Mouse (Mus musculus) intestine, embryonic 16.5 days (tissue): ENCODE results near the gene Flt3. TPM values are rescaled to one million over a fixed set of nuclear protein-coding genes. Genes with fewer than 3 reads are reported as not detected.

Experiments
- ATAC-seq: fragments of 200-750 bp; cut with Nextera tagmentation; 2 replicates; pipeline ENCODE4 v1.8.0; 2017; ENCODE audit warnings: moderate TSS enrichment, moderate library complexity
- H3K27ac ChIP-seq: fragments of 300-500 bp; sonication (generic); 2 replicates; pipeline ENCODE4 v1.5.1; 2014; ENCODE audit warnings: mild to moderate bottlenecking, low read length
- H3K27me3 ChIP-seq: fragments of 300-500 bp; sonication (generic); replicated peaks from 2 replicates; pipeline ENCODE4 v1.6.1; 2014; ENCODE audit warnings: low read length, control low read depth, mixed read lengths; ENCODE audit not compliant: control insufficient read depth, insufficient read depth
- H3K36me3 ChIP-seq: fragments of 300-500 bp; sonication (generic); 2 replicates; pipeline ENCODE4 v1.6.1; 2014; ENCODE audit warnings: low read length, control low read depth; ENCODE audit not compliant: control insufficient read depth, insufficient read depth
- H3K4me1 ChIP-seq: fragments of 300-500 bp; sonication (generic); 2 replicates; pipeline ENCODE4 v1.6.1; 2014; ENCODE audit warnings: low read length, control low read depth, mixed read lengths; ENCODE audit not compliant: control insufficient read depth, insufficient read depth
- H3K4me2 ChIP-seq: fragments of 300-500 bp; sonication (generic); 2 replicates; pipeline ENCODE4 v1.6.1; 2014; ENCODE audit warnings: low read depth, low read length, control low read depth
- H3K4me3 ChIP-seq: fragments of 300-500 bp; sonication (generic); 2 replicates; pipeline ENCODE4 v1.5.1; 2014; ENCODE audit warnings: mild to moderate bottlenecking, low read length
- H3K9ac ChIP-seq: fragments of 300-500 bp; sonication (generic); 2 replicates; pipeline ENCODE4 v1.6.1; 2014; ENCODE audit warnings: low read depth, low read length
- H3K9me3 ChIP-seq: fragments of 300-500 bp; sonication (generic); 2 replicates; pipeline ENCODE4 v1.6.1; 2016; ENCODE audit warnings: low read length, control low read depth; ENCODE audit not compliant: control insufficient read depth
- WGBS: fragments of 180-500 bp; shearing (Covaris S2); extraction: QIAGEN DNeasy Blood & Tissue Kit; methylation state at CpG from one replicate; pipeline ENCODE4 v1.1.7; 2014; 5-methylcytosine and 5-hydroxymethylcytosine counted together
- polyA plus RNA-seq: library from polyadenylated mRNA; unstranded; fragments of >200 nt; fragmentation: Nextera tagmentation; extraction: Ambion mirVana; gene quantifications from 2 replicates; pipeline ENCODE4 v1.2.1, GENCODE M21; 2015

Flt3 gene
- polyA plus RNA-seq = 0.31 and 0.32 TPM in 2 replicates

- no peaks in the 10 kb centered on the region for H3K9me3 ChIP-seq
- no peaks in the 10 kb centered on the region for H3K4me1 ChIP-seq
- 0 out of 2 replicates have a peak within 1 kb of the TSS, but pooled peaks have one; percentile 29 for H3K9ac ChIP-seq
- H3K36me3 ChIP-seq = no peaks in the 10 kb centered on the region
- H3K27ac ChIP-seq = no peak within 1 kb of the TSS
- H3K4me2 ChIP-seq = peak within 1 kb of the TSS; percentile 49
- H3K27me3 ChIP-seq = peaks cover 43% of the 10 kb centered on the region
- peak within 1 kb of the TSS; percentile 40 for H3K4me3 ChIP-seq
- ATAC-seq = peak; percentile 52
- 2% methylated on average over 56 of the region's 56 CpGs for WGBS
Measured at GRCm38 (mm10) chr5:147399843-147400504, at the start of gene Flt3. Gene Flt3, minus strand, starts transcription at chr5:147400489.

- H3K4me1 ChIP-seq = 0 out of 2 replicates have a peak, but pooled peaks cover 6% of the 10 kb centered on the region
- H3K4me2 ChIP-seq = no peak overlapping the region
- no peak overlapping the region for H3K27ac ChIP-seq
- no peaks in the 10 kb centered on the region for H3K9me3 ChIP-seq
- no peaks in the 10 kb centered on the region for H3K27me3 ChIP-seq
- no peak for ATAC-seq
- H3K36me3 ChIP-seq = no peaks in the 10 kb centered on the region
- WGBS = 81% methylated on average over 4 of the region's 4 CpGs
- H3K9ac ChIP-seq = no peak overlapping the region
- no peak overlapping the region for H3K4me3 ChIP-seq
Measured at GRCm38 (mm10) chr5:147448933-147449332, 48.6 kb upstream of the Flt3 start.

- no peak for ATAC-seq
- no peak overlapping the region for H3K27ac ChIP-seq
Measured at GRCm38 (mm10) chr5:147448526-147448925, 48.2 kb upstream of the Flt3 start.

GRCm38 (mm10) chr5:147445252-147445651 lies 45.0 kb upstream of the Flt3 start:
- ATAC-seq = no peak
- H3K36me3 ChIP-seq = no peaks in the 10 kb centered on the region
- no peak overlapping the region for H3K9ac ChIP-seq

More at GRCm38 (mm10) chr5:147448526-147448925, 48.2 kb upstream of the Flt3 start:
- 67% methylated on average over 4 of the region's 4 CpGs for WGBS
- Histone ChIP-seq H3K4me3 (no peak overlapping the region), H3K9ac (no peak overlapping the region), H3K9me3 (no peaks in the 10 kb centered on the region), H3K4me2 (no peak overlapping the region), H3K4me1 (0 out of 2 replicates have a peak, but pooled peaks cover 6% of the 10 kb centered on the region), H3K36me3 (no peaks in the 10 kb centered on the region), H3K27me3 (no peaks in the 10 kb centered on the region)

GRCm38 (mm10) chr5:147444757-147445156 lies 44.5 kb upstream of the Flt3 start:
- Histone ChIP-seq H3K27ac (no peak overlapping the region), H3K4me2 (no peak overlapping the region), H3K9me3 (no peaks in the 10 kb centered on the region), H3K27me3 (no peaks in the 10 kb centered on the region), H3K4me1 (peaks cover 10% of the 10 kb centered on the region), H3K36me3 (no peaks in the 10 kb centered on the region), H3K4me3 (no peak overlapping the region), H3K9ac (no peak overlapping the region)
- 70% methylated on average over 2 of the region's 2 CpGs for WGBS
- no peak for ATAC-seq

More at GRCm38 (mm10) chr5:147445252-147445651, 45.0 kb upstream of the Flt3 start:
- H3K4me2 ChIP-seq = no peak overlapping the region
- no peaks in the 10 kb centered on the region for H3K27me3 ChIP-seq
- no peaks in the 10 kb centered on the region for H3K9me3 ChIP-seq
- H3K27ac ChIP-seq = no peak overlapping the region
- WGBS = 82% methylated on average over 4 of the region's 4 CpGs
- no peak overlapping the region for H3K4me3 ChIP-seq
- H3K4me1 ChIP-seq = peaks cover 10% of the 10 kb centered on the region

- Histone ChIP-seq H3K9ac (no peak overlapping the region), H3K4me3 (no peak overlapping the region), H3K27ac (no peak overlapping the region), H3K4me2 (no peak overlapping the region), H3K9me3 (no peaks in the 10 kb centered on the region), H3K27me3 (no peaks in the 10 kb centered on the region), H3K36me3 (no peaks in the 10 kb centered on the region), H3K4me1 (peaks cover 10% of the 10 kb centered on the region)
- peak; percentile 42; the same call in 1 of the 2 replicates for ATAC-seq
- WGBS = 76% methylated on average over 6 of the region's 6 CpGs
Measured at GRCm38 (mm10) chr5:147444298-147444697, 44.0 kb upstream of the Flt3 start.

- WGBS = 79% methylated on average over 4 of the region's 4 CpGs
- no peaks in the 10 kb centered on the region for H3K36me3 ChIP-seq
- no peaks in the 10 kb centered on the region for H3K9me3 ChIP-seq
- ATAC-seq = no peak
- H3K27me3 ChIP-seq = no peaks in the 10 kb centered on the region
- no peak overlapping the region for H3K4me2 ChIP-seq
- H3K9ac ChIP-seq = no peak overlapping the region
- H3K27ac ChIP-seq = no peak overlapping the region
- H3K4me3 ChIP-seq = no peak overlapping the region
- peaks cover 15% of the 10 kb centered on the region for H3K4me1 ChIP-seq
Measured at GRCm38 (mm10) chr5:147442741-147443140, 42.5 kb upstream of the Flt3 start.

GRCm38 (mm10) chr5:147441979-147442378 lies 41.7 kb upstream of the Flt3 start:
- ATAC-seq = no peak
- H3K4me1 ChIP-seq = peaks cover 18% of the 10 kb centered on the region
- H3K27ac ChIP-seq = no peak overlapping the region
- WGBS = 77% methylated on average over 1 of the region's 1 CpGs
- no peak overlapping the region for H3K4me3 ChIP-seq
- H3K9me3 ChIP-seq = no peaks in the 10 kb centered on the region
- H3K9ac ChIP-seq = no peak overlapping the region
- no peaks in the 10 kb centered on the region for H3K27me3 ChIP-seq
- no peak overlapping the region for H3K4me2 ChIP-seq
- no peaks in the 10 kb centered on the region for H3K36me3 ChIP-seq

- Histone ChIP-seq H3K4me1 (peaks cover 18% of the 10 kb centered on the region), H3K4me2 (no peak overlapping the region), H3K27me3 (no peaks in the 10 kb centered on the region), H3K9ac (no peak overlapping the region), H3K36me3 (no peaks in the 10 kb centered on the region), H3K4me3 (no peak overlapping the region), H3K9me3 (no peaks in the 10 kb centered on the region), H3K27ac (no peak overlapping the region)
- 79% methylated on average over 3 of the region's 3 CpGs for WGBS
- ATAC-seq = no peak
Measured at GRCm38 (mm10) chr5:147440996-147441507, 40.8 kb upstream of the Flt3 start.
